Mouse (Mus musculus) testis, adult 2 months (tissue): ENCODE measurements around the gene Drc7.

Experiments used
- CTCF ChIP-seq: fragments of 200-500 bp; IDR thresholded peaks from 2 replicates; pipeline ENCODE4 v1.5.1; 2012; ENCODE audit warnings: low read depth, mild to moderate bottlenecking, inconsistent platforms, low read length, moderate library complexity; ENCODE audit not compliant: control insufficient read depth, insufficient read depth, insufficient replicate concordance
- POLR2A ChIP-seq: fragments of 200-500 bp; IDR thresholded peaks from 2 replicates; pipeline ENCODE4 v1.6.1; 2012; ENCODE audit warnings: low read depth, mild to moderate bottlenecking, inconsistent platforms, low read length, moderate library complexity; ENCODE audit not compliant: control insufficient read depth

DNA sequence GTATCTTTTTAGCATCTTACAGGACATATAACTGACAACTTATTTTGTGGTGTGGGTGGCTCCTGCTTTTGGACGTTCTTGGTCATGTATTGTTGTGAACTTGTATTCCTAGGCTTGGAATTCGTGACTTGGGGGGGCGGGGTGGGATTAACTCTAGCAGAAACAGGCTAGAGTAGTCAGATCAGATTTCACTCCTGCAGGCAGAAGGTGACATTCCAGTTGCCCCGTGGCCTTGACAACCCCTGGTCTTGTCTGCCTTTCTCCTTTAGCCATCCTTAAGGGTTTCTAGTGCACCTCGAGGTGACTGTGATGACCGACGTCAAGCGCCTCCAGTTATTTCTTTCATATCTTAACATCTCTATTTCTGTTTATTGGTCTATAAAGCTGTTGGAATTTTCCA lies 31.7 kb upstream of the Drc7 start:
- TF ChIP-seq CTCF: no peak
- no peak for TF ChIP-seq POLR2A
